Mouse (Mus musculus): ENCODE measurements around the gene Cachd1. TPM values are rescaled to one million over a fixed set of nuclear protein-coding genes. Genes with fewer than 3 reads are reported as not detected.

The Cachd1 gene
- polyA plus RNA-seq, 1 experiment from 2014 or later, result 21.7 TPM

GRCm38 (mm10) chr4:101066401-101066800 lies 289.9 kb downstream of the Cachd1 start:
- peaks cover 9% of the 10 kb centered on the region for H3K4me1 ChIP-seq (replicated peaks)
- no peak overlapping the region for H3K4me2 ChIP-seq
- H3K36me3 ChIP-seq, result no peaks in the 10 kb centered on the region
- no peak overlapping the region for H3K27ac ChIP-seq
- H3K4me3 ChIP-seq, result no peak overlapping the region
- no peak overlapping the region for H3K9ac ChIP-seq
- peaks cover 8% of the 10 kb centered on the region; the same call in 1 of the 2 replicates for H3K27me3 ChIP-seq
- 45% methylated on average over 5 of the region's 5 CpGs for whole genome bisulfite sequencing
- no peak for ATAC-seq (ENCODE audit: low FRiP score)
- H3K9me3 ChIP-seq, result no peaks in the 10 kb centered on the region

DNA sequence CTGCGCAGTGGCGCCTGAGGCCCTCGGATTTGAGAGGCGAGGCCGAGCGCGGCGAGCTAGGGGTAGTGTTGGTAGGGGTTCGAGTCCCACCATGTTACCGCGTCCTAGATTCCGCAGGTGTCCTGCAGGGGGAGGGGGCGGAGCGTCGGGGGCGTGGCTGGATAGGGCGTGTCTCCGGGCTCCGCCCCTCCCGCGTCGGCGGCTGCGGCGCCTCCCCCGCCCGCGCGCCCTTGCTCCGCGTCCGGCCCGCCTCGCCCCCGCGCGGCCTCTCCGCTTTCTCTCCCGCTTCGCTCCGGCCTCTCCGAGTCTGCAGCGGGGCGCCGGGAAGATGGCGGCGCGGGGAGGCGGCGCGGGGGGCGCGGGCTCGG lies 292.3 kb downstream of the Cachd1 start, which contains the start of gene Raver2:
Gene Raver2, plus strand, starts transcription at position 198 of the 368 bp plus-strand sequence.
- 2% methylated on average over 51 of the region's 54 CpGs for WGBS
- H3K4me2 ChIP-seq, result peak within 1 kb of the TSS; percentile 94

DNA sequence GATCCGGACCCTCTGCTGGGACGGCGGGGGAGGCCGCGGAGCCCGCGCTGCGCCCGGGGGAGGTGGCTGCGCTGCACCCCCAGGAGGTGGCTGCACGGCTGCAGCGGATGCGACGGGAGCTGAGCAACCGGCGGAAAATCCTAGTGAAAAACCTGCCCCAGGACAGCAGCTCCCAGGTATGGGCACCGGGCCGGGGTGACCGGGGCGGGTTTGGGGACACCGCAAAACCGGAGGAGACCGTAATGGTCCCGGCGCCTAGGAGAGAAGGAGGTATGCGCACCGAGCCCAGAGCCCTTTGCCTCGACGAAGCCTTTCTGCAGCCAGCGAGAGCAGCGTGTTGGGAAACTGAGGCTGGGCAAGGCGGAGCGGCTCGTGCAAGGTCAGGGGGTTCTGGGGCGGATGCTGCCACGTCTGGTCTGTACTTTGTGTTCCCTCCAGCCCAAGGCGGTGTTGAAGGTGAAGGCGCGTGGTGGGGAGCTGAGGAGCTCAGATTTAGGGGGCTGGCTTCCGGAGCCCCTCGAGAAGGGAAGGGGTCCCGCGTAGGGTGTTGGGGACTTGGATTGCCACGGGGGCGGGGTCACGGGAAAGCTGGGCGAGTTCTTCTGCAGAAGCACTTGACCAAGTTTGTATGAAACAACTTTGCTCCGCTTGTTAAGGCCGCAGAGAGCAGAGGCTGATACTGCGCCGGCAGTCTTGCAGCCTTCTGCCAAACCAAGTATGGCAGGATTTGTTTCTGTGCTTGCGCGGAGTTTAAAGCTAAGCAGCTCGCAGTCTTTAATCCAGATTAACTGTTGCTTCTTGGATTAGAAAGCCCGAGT lies 292.9 kb downstream of the Cachd1 start:
- WGBS, result under 1% methylated on average over 55 of the region's 55 CpGs
- H3K4me2 ChIP-seq, result peak overlapping the region; percentile 94
- H3K27me3 ChIP-seq, result peaks cover 8% of the 10 kb centered on the region; the same call in 1 of the 2 replicates
- H3K9ac ChIP-seq, result peak overlapping the region; percentile 86
- no peaks in the 10 kb centered on the region for H3K36me3 ChIP-seq
- no peaks in the 10 kb centered on the region for H3K9me3 ChIP-seq
- no peak overlapping the region for H3K27ac ChIP-seq
- peaks cover 9% of the 10 kb centered on the region for H3K4me1 ChIP-seq (replicated peaks)
- ATAC-seq (ENCODE audit: low FRiP score), result peak; percentile 84
- peak overlapping the region; percentile 81 for H3K4me3 ChIP-seq

More for the DNA sequence above, 292.3 kb downstream of the Cachd1 start, which contains the start of gene Raver2:
- Histone ChIP-seq H3K9ac (peak within 1 kb of the TSS; percentile 86), H3K27ac (no peak within 1 kb of the TSS), H3K4me1 (replicated peaks) (peaks cover 9% of the 10 kb centered on the region), H3K4me3 (peak within 1 kb of the TSS; percentile 81), H3K36me3 (no peaks in the 10 kb centered on the region), H3K27me3 (peaks cover 8% of the 10 kb centered on the region; the same call in 1 of the 2 replicates), H3K9me3 (no peaks in the 10 kb centered on the region)
- ATAC-seq (ENCODE audit: low FRiP score), result peak; percentile 78

DNA sequence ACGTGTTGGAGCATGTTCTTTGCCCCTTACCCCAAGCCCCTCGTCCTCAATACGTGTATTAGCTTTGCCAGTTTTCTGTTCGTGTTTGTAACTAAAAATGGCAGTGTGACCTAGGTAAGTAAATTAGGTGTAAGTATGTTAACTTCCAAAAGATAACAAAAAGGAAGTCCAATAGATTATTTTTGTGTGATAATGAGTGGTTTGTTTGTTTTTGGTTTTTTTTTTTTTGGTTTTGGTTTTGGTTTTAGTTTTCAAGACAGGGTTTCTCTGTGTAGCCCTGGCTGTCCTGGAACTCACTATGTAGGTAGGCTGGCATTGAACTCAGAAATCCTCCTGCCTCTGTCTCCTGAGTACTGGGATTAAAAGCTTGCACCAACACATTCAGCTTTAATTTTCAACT lies 295.1 kb downstream of the Cachd1 start:
- no peaks in the 10 kb centered on the region for H3K36me3 ChIP-seq
- no peak for ATAC-seq (ENCODE audit: low FRiP score)

DNA sequence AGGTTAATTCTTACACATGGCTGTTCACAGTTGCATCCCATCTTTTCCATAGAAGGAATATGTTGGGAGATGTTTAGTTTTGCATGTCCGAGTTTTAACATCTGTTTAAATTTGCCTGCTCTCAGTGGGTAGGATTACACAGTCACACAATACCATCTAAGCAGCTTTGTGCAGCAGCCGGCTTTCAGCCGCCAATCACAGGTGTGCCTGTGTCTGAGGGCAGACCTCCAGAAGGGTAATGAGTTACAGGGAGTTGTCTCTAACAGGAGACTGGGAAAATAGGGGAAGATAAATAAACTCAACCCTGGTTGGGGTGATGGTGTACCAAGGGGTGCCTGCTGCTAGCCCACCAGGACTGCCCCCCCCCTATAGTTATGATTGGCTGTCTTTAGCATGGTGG lies 299.9 kb downstream of the Cachd1 start:
- Histone ChIP-seq H3K36me3 (no peaks in the 10 kb centered on the region), H3K27ac (no peak overlapping the region), H3K9ac (no peak overlapping the region), H3K9me3 (no peaks in the 10 kb centered on the region), H3K4me2 (no peak overlapping the region), H3K4me1 (replicated peaks) (no peaks in the 10 kb centered on the region; the same call in 1 of the 2 replicates), H3K27me3 (no peaks in the 10 kb centered on the region), H3K4me3 (no peak overlapping the region)
- 61% methylated on average over 3 of the region's 3 CpGs for WGBS
- no peak for ATAC-seq (ENCODE audit: low FRiP score)

More for the DNA sequence above, 295.1 kb downstream of the Cachd1 start:
- no peaks in the 10 kb centered on the region for H3K9me3 ChIP-seq
- no peak overlapping the region for H3K4me2 ChIP-seq
- no peak overlapping the region for H3K9ac ChIP-seq
- no peak overlapping the region for H3K27ac ChIP-seq
- WGBS, result 86% methylated on average over 4 of the region's 4 CpGs
- peaks cover 8% of the 10 kb centered on the region; the same call in 1 of the 2 replicates for H3K27me3 ChIP-seq
- no peak overlapping the region for H3K4me3 ChIP-seq
- H3K4me1 ChIP-seq (replicated peaks), result peaks cover 9% of the 10 kb centered on the region

Other genes starting within 250 kb of the Cachd1 start
- not detected in 2 replicates for gene Gm10577, start 244.0 kb downstream of the Cachd1 start, polyA plus RNA-seq (2015; fragmentation: Nextera tagmentation; extraction: Ambion mirVana)